Mouse (Mus musculus) intestine, embryonic 16.5 days (tissue): Measurements from ENCODE around the gene 1700024P04Rik. TPM values are rescaled to one million over a fixed set of nuclear protein-coding genes. Genes with fewer than 3 reads are reported as not detected.

Source experiments
- polyA plus RNA-seq: library from polyadenylated mRNA; unstranded; fragments of >200 nt; fragmentation: Nextera tagmentation; extraction: Ambion mirVana; gene quantifications from 2 replicates; pipeline ENCODE4 v1.2.1, GENCODE M21; 2015

The 1700024P04Rik gene
- polyA plus RNA-seq, 1 experiment from 2014 or later: not detected

Other genes starting within 250 kb of the 1700024P04Rik start
- gene Fcho2, start 169.1 kb downstream of the 1700024P04Rik start, polyA plus RNA-seq: 31.2 and 31.9 TPM in 2 replicates
- gene Tnpo1, start 58.2 kb downstream of the 1700024P04Rik start, polyA plus RNA-seq: 49.7 and 50.7 TPM in 2 replicates
- 0.50 and 0.53 TPM in 2 replicates for gene Zfp366, start 200.3 kb upstream of the 1700024P04Rik start, polyA plus RNA-seq